Mouse (Mus musculus) forelimb bud, embryonic 11.5 days (tissue): ENCODE data around the gene Git1.

ENCODE experiments used
- DNase-seq: peaks from one replicate; pipeline ENCODE4 v3.0.0-alpha.2; 2012; ENCODE audit warnings: low read depth, low spot score

Gene Git1

GRCm38 (mm10) chr11:77501392-77501791 lies 8.0 kb downstream of the Git1 start:
- peak; percentile 72 for DNase-seq

GRCm38 (mm10) chr11:77501971-77502370 lies 8.6 kb downstream of the Git1 start:
- no peak for DNase-seq

DNA sequence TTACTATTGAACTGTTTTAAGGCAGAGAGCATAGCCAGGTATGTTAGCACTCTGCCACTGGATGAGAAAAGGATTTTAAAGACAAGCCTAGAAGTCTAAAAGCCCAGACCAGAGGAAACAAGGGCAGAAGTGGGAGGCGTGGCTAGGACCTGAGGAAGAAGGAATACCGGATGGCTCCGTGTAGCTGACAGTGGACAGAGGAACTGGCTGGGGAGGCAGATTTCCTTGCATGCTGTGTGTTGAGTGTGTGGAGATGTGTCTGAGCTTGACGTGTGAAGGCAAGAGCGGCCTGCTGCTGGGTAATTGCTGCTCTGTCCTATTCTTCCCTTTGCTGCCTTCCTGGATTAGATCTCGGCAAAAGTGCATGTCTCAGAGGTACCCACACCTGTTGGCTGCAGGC lies 9.1 kb downstream of the Git1 start:
- DNase-seq: no peak

GRCm38 (mm10) chr11:77503511-77503910 lies 10.1 kb downstream of the Git1 start:
- DNase-seq: no peak

DNA sequence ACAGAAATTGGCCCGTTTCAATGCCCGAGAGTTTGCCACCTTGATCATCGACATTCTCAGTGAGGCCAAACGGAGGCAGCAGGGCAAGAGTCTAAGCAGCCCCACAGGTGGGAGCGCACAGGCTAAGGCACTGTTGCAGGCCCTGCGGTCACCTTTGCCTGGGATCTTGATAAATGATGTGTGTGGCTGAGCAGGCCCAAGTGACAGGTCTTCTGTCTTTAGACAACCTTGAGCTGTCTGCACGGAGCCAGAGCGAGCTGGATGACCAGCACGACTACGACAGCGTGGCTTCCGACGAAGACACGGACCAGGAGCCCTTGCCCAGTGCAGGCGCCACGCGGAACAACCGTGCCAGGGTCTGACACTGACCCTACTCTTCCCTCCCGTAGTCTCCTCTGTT lies 11.0 kb downstream of the Git1 start:
- no peak for DNase-seq

DNA sequence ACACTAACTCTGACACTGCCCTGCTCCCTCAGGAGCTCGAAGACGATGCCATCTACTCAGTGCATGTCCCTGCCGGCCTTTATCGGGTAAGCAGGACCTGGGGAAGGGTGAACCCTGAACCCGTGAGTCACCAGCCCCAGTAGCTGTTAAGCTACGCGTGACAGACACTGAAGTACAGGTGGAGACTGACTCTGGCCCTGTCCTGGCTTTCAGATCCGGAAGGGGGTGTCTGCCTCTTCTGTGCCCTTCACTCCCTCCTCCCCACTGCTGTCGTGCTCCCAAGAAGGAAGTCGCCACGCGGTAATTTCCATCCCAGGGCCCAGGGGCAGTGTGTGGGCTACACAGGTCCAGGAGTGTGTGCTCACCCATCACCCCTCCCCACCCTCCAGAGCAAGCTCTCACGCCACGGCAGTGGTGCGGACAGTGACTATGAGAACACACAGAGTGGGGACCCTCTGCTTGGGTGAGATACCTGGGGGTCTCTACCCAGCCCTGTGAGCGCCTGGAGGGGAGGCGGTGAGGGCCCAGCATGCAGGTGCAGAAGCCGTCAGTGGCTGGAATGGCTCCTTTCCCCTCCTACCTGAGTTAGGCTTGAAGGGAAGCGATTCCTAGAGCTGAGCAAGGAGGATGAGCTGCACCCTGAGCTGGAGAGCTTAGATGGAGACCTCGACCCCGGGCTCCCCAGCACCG lies 12.1 kb downstream of the Git1 start:
- DNase-seq: no peak

DNA sequence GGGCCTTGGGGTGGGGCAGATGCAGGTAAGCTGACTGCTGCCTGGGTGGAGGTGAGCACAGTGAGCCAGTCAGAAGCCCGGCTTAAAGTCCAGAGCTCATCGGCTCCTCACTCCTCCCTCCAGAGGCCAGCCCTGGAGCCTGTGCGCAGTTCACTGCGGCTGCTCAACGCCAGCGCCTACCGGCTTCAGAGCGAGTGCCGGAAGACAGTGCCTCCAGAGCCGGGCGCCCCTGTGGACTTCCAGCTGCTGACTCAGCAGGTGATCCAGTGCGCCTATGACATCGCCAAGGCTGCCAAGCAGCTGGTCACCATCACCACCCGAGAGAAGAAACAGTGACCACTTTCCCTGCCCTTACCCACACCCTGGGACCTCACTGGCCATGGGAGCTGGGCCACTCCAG lies 12.9 kb downstream of the Git1 start:
- no peak for DNase-seq

GRCm38 (mm10) chr11:77506941-77507340 lies 13.6 kb downstream of the Git1 start:
- DNase-seq: no peak

GRCm38 (mm10) chr11:77507426-77507825 lies 14.1 kb downstream of the Git1 start:
- DNase-seq: no peak

DNA sequence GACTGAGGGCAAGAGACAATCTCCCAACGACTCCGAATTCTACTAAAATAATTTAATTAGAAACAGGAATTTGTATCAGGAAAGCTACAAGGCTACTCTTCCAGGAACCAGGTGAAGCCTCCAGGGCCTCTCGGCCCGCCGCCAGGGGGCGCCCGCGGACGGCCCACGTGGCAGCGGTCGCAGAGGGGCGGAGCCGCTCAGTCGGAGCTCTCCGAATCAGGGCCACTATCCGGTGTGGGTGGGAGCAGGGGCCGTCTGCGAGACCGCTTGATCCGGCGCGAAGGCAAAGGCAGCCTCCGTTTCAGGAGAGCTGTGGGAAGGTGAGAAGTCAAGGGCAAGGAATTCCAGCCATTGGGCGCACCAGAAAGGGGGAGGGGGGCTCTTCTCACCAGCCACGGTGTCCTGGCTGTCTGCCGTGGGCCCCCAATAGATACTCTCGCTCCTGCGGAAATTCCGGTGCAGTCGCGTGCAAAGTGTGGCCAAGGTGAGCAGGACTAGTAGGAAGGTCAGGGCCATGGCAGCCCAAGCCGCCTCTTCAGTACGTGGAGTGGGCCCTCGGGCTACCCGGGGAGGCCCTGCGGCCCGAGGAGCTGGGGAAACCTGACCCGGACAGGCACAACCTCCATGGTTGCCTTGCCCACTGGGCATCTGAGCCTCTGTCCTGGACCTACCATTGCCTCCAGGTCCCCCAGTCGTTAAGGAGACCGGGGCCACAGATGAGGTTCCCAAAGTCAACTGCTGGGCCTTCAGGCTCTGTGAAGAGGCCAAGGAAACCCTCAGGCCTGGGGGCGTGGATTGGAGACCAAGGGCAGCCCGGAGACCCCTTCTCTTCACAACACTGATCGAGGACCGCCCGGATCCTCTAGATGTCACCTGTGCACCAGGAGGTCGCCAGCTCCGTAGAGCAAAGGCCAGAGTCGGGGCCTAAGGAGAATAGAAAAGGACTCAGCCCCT lies 15.0 kb downstream of the Git1 start:
- DNase-seq: peak; percentile 83

DNA sequence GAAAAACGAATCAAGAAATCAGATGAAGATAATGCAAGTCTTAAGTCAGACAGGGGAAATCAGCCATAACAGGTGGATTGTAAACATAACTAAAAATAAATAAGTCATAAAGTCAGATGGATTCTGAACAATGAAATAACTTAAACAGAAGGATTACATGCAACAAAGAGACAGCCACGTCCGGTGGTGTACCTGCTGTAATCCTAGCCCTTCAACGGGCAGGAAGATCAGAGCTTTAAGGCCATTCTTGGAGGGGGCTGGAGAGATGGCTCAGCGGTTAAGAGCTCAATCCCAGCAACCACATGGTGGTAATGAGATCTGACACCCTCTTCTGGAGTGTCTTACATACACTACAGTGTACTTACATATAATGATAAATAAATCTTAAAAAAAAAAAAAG lies 18.0 kb downstream of the Git1 start:
- DNase-seq: no peak

GRCm38 (mm10) chr11:77512891-77513810 lies 19.8 kb downstream of the Git1 start:
- peak; percentile 92 for DNase-seq

DNA sequence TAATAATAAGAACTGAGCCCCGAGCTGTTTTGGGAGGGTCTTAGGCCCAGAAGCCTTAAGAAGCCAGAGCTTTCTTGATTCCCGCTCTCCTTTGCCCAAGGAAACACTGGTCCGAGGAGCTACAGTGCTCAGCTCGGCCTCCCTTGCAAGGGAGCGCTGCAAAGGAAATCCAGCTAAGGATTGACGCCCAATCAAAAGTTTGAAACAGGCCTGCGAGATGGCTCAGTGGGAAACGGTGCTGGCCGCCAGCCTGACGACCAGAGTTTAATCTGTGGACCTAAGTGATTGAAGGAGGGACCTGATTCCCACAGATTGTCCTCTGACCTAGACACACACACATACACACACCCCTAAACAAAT lies 20.4 kb downstream of the Git1 start:
- DNase-seq: no peak

DNA sequence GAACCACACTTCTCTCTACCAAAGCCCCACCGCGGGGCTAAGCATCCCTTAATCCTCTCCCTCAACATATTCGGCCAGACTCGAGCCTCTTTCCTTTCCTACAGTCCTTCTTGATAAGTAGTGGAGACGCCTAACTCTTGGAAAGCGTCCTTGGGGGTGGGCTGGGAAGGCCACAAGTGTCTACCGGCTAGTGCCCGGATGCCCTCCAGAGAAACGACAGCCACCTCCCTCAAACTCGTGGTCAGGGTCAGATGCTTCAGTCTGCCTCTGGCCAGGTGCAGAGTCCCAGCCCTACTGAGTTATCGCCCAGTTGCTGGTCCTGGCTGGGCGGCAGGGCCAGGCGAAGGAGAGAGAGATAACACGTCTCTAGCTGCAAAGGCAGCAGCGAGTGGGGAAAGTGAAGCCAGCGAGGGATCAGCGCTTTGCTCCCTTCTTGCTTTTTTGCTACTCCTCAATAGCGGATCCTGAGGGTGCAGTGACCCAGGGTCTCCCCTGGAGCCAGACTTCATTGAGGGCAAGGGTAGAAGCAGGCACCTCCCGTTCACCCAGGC lies 21.0 kb downstream of the Git1 start:
- DNase-seq: no peak

- no peak for DNase-seq
Measured at GRCm38 (mm10) chr11:77514832-77515636, 21.7 kb downstream of the Git1 start, which contains the start of gene Abhd15. Gene Abhd15, plus strand, starts transcription at chr11:77515121.

GRCm38 (mm10) chr11:77515637-77516552 lies 22.5 kb downstream of the Git1 start, which contains the start of gene Trp53i13:
Gene Trp53i13, minus strand, starts transcription at chr11:77515980.
- no peak for DNase-seq

GRCm38 (mm10) chr11:77516553-77517425 lies 23.4 kb downstream of the Git1 start:
- no peak for DNase-seq

DNA sequence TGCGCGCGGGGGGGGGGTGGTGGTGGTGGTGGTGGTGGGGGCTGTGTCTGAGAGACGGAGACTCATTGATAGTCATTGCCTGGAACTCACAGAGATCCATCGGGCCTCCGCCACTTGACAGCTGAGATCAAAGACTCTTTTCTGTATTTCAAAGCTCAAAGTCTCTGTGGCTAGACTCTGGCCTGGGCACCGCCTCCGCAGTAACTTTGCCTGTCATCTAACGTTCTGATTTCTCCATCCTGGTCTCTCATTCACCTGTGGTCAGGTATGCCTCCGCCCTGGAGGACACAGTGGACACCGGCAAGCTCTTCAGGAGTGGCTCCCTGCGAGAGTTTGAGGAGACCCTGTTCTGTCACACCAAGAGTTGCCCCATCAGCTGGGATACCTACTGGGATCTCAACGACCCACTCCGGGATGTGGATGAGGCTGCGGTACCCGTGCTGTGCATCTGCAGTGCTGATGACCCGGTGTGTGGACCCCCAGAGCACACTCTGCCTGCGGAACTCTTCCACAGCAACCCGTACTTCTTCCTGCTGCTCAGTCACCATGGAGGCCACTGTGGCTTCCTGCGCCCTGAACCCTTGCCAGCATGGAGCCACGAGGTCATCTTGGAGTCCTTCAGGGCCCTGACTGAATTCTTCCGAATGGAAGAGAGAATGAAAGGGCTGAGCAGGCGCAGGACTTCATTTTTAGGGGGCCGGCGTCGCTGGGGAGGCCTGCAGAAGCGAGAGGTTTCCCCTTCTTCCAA lies 24.9 kb downstream of the Git1 start:
- DNase-seq: no peak
